Mouse (Mus musculus): ENCODE data around the gene 4930432K21Rik. TPM values are rescaled to one million over a fixed set of nuclear protein-coding genes. Genes with fewer than 3 reads are reported as not detected.

4930432K21Rik gene
- total and polyA plus RNA-seq, 3 experiments, result 0.09 TPM; not detected in 2

- TF ChIP-seq POLR2A (IDR thresholded peaks at IDR 0.05; ENCODE audit: low read depth, low read length) (no peak), MAZ (IDR thresholded peaks at IDR 0.05; ENCODE audit: low read depth, low read length) (no peak), UBTF (IDR thresholded peaks at IDR 0.05; ENCODE audit: low read depth, low read length) (no peak), EP300 (IDR thresholded peaks at IDR 0.05; ENCODE audit: low read length) (no peak), RCOR1 (conservative IDR thresholded peaks at IDR 0.05; ENCODE audit: low read depth, low read length) (no peak), SMC3 (IDR thresholded peaks at IDR 0.05; ENCODE audit: low read depth, low read length) (no peak), MAX (IDR thresholded peaks at IDR 0.05; ENCODE audit: low read length) (no peak), SIN3A (IDR thresholded peaks at IDR 0.05; ENCODE audit: low read length) (no peak), USF2 (conservative IDR thresholded peaks at IDR 0.05; ENCODE audit: low read depth, low read length) (no peak), RAD21 (IDR thresholded peaks at IDR 0.05; ENCODE audit: low read depth, low read length) (no peak), CHD1 (IDR thresholded peaks at IDR 0.05; ENCODE audit: low read depth, low read length) (no peak), MEF2A (IDR thresholded peaks at IDR 0.05; ENCODE audit: borderline replicate concordance, low read depth, low read length) (no peak), TCF12 (IDR thresholded peaks at IDR 0.05; ENCODE audit: low read depth, low read length) (no peak), CTCF (conservative IDR thresholded peaks at IDR 0.05 in 1 of 2, IDR thresholded peaks at IDR 0.05 in 1 of 2; ENCODE audit: low read depth in 2 of 2, low read length in 2 of 2) (no peak), ZNF384 (IDR thresholded peaks at IDR 0.05; ENCODE audit: low read depth, low read length) (no peak), MAFK (IDR thresholded peaks at IDR 0.05; ENCODE audit: insufficient replicate concordance, low read length) (no peak), MXI1 (IDR thresholded peaks at IDR 0.05; ENCODE audit: low read depth, low read length) (no peak), BHLHE40 (IDR thresholded peaks at IDR 0.05; ENCODE audit: low read depth, low read length) (no peak)
- no peak overlapping the region for H3K27ac ChIP-seq (ENCODE audit: insufficient read depth, low read depth)
- peaks cover 3% of the 10 kb centered on the region for H3K9me3 ChIP-seq (replicated peaks; ENCODE audit: low read length)
- DNase-seq (ENCODE audit: extremely low read depth), result no peak
- H3K27me3 ChIP-seq (replicated peaks), result no peaks in the 10 kb centered on the region
- peak overlapping the region; percentile 65 to 71 (median 68) for H3K4me3 ChIP-seq (replicated peaks in 1 of 3; ENCODE audit: low read depth in 2 of 3, low read length in 2 of 3, poor library complexity in 1 of 3)
- H3K79me2 ChIP-seq (replicated peaks; ENCODE audit: control insufficient read depth, extremely low read depth, insufficient read depth, poor library complexity, severe bottlenecking), result peaks cover 14% of the 10 kb centered on the region
- peak overlapping the region; percentile 94 for H3K4me2 ChIP-seq (ENCODE audit: insufficient read depth, low read depth, poor library complexity, severe bottlenecking)
- H3K36me3 ChIP-seq (replicated peaks in 1 of 2; ENCODE audit: control insufficient read depth in 1 of 2, insufficient read depth in 1 of 2, low read length in 1 of 2), result peaks cover 31 to 44% of the 10 kb centered on the region in 2 experiments
- H3K9ac ChIP-seq (ENCODE audit: insufficient read depth, low read depth), result peak overlapping the region; percentile 80; the same call in 1 of the 2 replicates
- dilution Hi-C loops (cut with MboI; ENCODE audit: extremely low pct_ligation_motif_present, extremely low pct_unique_long_range_greater_than_20kb, low sequenced_read_pairs) (no loop called here), in situ Hi-C loops (cut with MboI; ENCODE audit: low pct_ligation_motif_present, low pct_unique_long_range_greater_than_20kb, low sequenced_read_pairs) (loop anchor here (10.0 kb wide), 1 partner anchor 49 kb away; no protein-coding TSS in a partner anchor)
- peaks cover 15 to 34% of the 10 kb centered on the region in 2 experiments for H3K4me1 ChIP-seq (ENCODE audit: control insufficient read depth in 1 of 2, insufficient read depth in 2 of 2)
Observed at GRCm38 (mm10) chr8:84103601-84104000, 44.2 kb upstream of the 4930432K21Rik start.

GRCm38 (mm10) chr8:84104221-84104620, 43.6 kb upstream of the 4930432K21Rik start:
- Histone ChIP-seq H3K4me2 (ENCODE audit: insufficient read depth, low read depth, poor library complexity, severe bottlenecking) (peak overlapping the region; percentile 94; the same call in 1 of the 2 replicates), H3K27me3 (replicated peaks) (no peaks in the 10 kb centered on the region), H3K79me2 (replicated peaks; ENCODE audit: control insufficient read depth, extremely low read depth, insufficient read depth, poor library complexity, severe bottlenecking) (peaks cover 14% of the 10 kb centered on the region), H3K4me3 (replicated peaks in 1 of 3; ENCODE audit: low read depth in 2 of 3, low read length in 2 of 3, poor library complexity in 1 of 3) (peak overlapping the region; percentile 65 to 71 (median 68)), H3K9me3 (replicated peaks; ENCODE audit: low read length) (peaks cover 3% of the 10 kb centered on the region), H3K9ac (ENCODE audit: insufficient read depth, low read depth) (peak overlapping the region; percentile 80; the same call in 1 of the 2 replicates), H3K27ac (ENCODE audit: insufficient read depth, low read depth) (no peak overlapping the region), H3K4me1 (ENCODE audit: control insufficient read depth in 1 of 2, insufficient read depth in 2 of 2) (peaks cover 15 to 34% of the 10 kb centered on the region in 2 experiments), H3K36me3 (replicated peaks in 1 of 2; ENCODE audit: control insufficient read depth in 1 of 2, insufficient read depth in 1 of 2, low read length in 1 of 2) (peaks cover 28 to 38% of the 10 kb centered on the region in 2 experiments)
- dilution Hi-C loops (cut with MboI; ENCODE audit: extremely low pct_ligation_motif_present, extremely low pct_unique_long_range_greater_than_20kb, low sequenced_read_pairs) (no loop called here), in situ Hi-C loops (cut with MboI; ENCODE audit: low pct_ligation_motif_present, low pct_unique_long_range_greater_than_20kb, low sequenced_read_pairs) (loop anchor here (10.0 kb wide), 1 partner anchor 49 kb away; no protein-coding TSS in a partner anchor)
- DNase-seq (ENCODE audit: extremely low read depth), result peak; percentile 71
- TF ChIP-seq ZC3H11A (IDR thresholded peaks at IDR 0.05; ENCODE audit: low read depth, low read length), result no peak
- TF ChIP-seq JUN (IDR thresholded peaks at IDR 0.05; ENCODE audit: insufficient read depth, low read depth, low read length), result no peak
- no peak for TF ChIP-seq TCF12 (IDR thresholded peaks at IDR 0.05; ENCODE audit: low read depth, low read length)
- TF ChIP-seq GABPA (IDR thresholded peaks at IDR 0.05; ENCODE audit: insufficient replicate concordance, low read depth, low read length), result no peak
- peak; percentile 45; the same call in 1 of the 2 replicates for TF ChIP-seq MAX (IDR thresholded peaks at IDR 0.05; ENCODE audit: low read length)
- peak; percentile 53; the same call in 1 of the 2 replicates for TF ChIP-seq MXI1 (IDR thresholded peaks at IDR 0.05; ENCODE audit: low read depth, low read length)
- no peak for TF ChIP-seq USF2 (conservative IDR thresholded peaks at IDR 0.05; ENCODE audit: low read depth, low read length)
- no peak for TF ChIP-seq POLR2A (IDR thresholded peaks at IDR 0.05; ENCODE audit: low read depth, low read length)
- TF ChIP-seq SIN3A (IDR thresholded peaks at IDR 0.05; ENCODE audit: low read length), result peak; percentile 77
- TF ChIP-seq KAT2A (IDR thresholded peaks at IDR 0.05; ENCODE audit: insufficient replicate concordance, low read length), result no peak
- no peak for TF ChIP-seq EP300 (IDR thresholded peaks at IDR 0.05; ENCODE audit: low read length)
- no peak for TF ChIP-seq POLR2AphosphoS2 (IDR thresholded peaks at IDR 0.05; ENCODE audit: low read depth, low read length)
- no peak for TF ChIP-seq MEF2A (IDR thresholded peaks at IDR 0.05; ENCODE audit: borderline replicate concordance, low read depth, low read length)
- TF ChIP-seq ZNF384 (IDR thresholded peaks at IDR 0.05; ENCODE audit: low read depth, low read length), result no peak
- 0 out of 2 replicates have a peak, but pooled peaks have one; percentile 38 for TF ChIP-seq NELFE (IDR thresholded peaks at IDR 0.05; ENCODE audit: low read depth, low read length)
- TF ChIP-seq ZKSCAN1 (IDR thresholded peaks at IDR 0.05; ENCODE audit: borderline replicate concordance, low read depth, low read length), result no peak
- no peak for TF ChIP-seq ETS1 (conservative IDR thresholded peaks at IDR 0.05; ENCODE audit: low read depth, low read length)
- TF ChIP-seq JUND (conservative IDR thresholded peaks at IDR 0.05; ENCODE audit: low read depth, low read length), result no peak
- 0 out of 2 replicates have a peak, but pooled peaks have one; percentile 11 for TF ChIP-seq BHLHE40 (IDR thresholded peaks at IDR 0.05; ENCODE audit: low read depth, low read length)
- TF ChIP-seq HCFC1 (IDR thresholded peaks at IDR 0.05; ENCODE audit: low read depth, low read length), result no peak
- TF ChIP-seq MAFK (IDR thresholded peaks at IDR 0.05; ENCODE audit: insufficient replicate concordance, low read length), result no peak
- peak; percentile 17 for TF ChIP-seq RAD21 (IDR thresholded peaks at IDR 0.05; ENCODE audit: low read depth, low read length)
- no peak for TF ChIP-seq CHD2 (IDR thresholded peaks at IDR 0.05; ENCODE audit: low read length)
- no peak for TF ChIP-seq RCOR1 (conservative IDR thresholded peaks at IDR 0.05; ENCODE audit: low read depth, low read length)
- TF ChIP-seq CTCF (conservative IDR thresholded peaks at IDR 0.05 in 1 of 2, IDR thresholded peaks at IDR 0.05 in 1 of 2; ENCODE audit: low read depth in 2 of 2, low read length in 2 of 2), result peak in 1 of 2 experiments; percentile 50; a peak in 2 of 4 replicates
